Mouse (Mus musculus) heart, embryonic 13.5 days (tissue): ENCODE measurements around the gene Cpsf2. TPM values are rescaled to one million over a fixed set of nuclear protein-coding genes. Genes with fewer than 3 reads are reported as not detected.

Experiments
- ATAC-seq: fragments of 200-750 bp; cut with Nextera tagmentation; 2 replicates; pipeline ENCODE4 v1.8.0; 2017; ENCODE audit warnings: moderate TSS enrichment; ENCODE audit not compliant: insufficient number of reproducible peaks, low FRiP score, low TSS enrichment; ENCODE audit errors: extremely low read depth
- H3K27ac ChIP-seq: fragments of 300-500 bp; sonication (generic); replicated peaks from 2 replicates; pipeline ENCODE4 v1.5.1; 2015; ENCODE audit warnings: moderate library complexity, mild to moderate bottlenecking, inconsistent platforms
- H3K27me3 ChIP-seq: fragments of 300-500 bp; sonication (generic); replicated peaks from 2 replicates; pipeline ENCODE4 v1.6.1; 2015; ENCODE audit warnings: mild to moderate bottlenecking, inconsistent platforms
- H3K36me3 ChIP-seq: fragments of 300-500 bp; sonication (generic); 2 replicates; pipeline ENCODE4 v1.6.1; 2015; ENCODE audit warnings: mild to moderate bottlenecking, inconsistent platforms
- H3K4me1 ChIP-seq: fragments of 300-500 bp; sonication (generic); 2 replicates; pipeline ENCODE4 v1.6.1; 2015; ENCODE audit warnings: inconsistent platforms
- H3K4me2 ChIP-seq: fragments of 300-500 bp; sonication (generic); 2 replicates; pipeline ENCODE4 v1.6.1; 2015; ENCODE audit warnings: inconsistent platforms, mild to moderate bottlenecking, moderate library complexity
- H3K4me3 ChIP-seq: fragments of 300-500 bp; sonication (generic); 2 replicates; pipeline ENCODE4 v1.5.1; 2015; ENCODE audit warnings: moderate library complexity, mild to moderate bottlenecking, inconsistent platforms
- H3K9ac ChIP-seq: fragments of 300-500 bp; sonication (generic); 2 replicates; pipeline ENCODE4 v1.6.1; 2015; ENCODE audit warnings: inconsistent platforms, mild to moderate bottlenecking, moderate library complexity
- H3K9me3 ChIP-seq: fragments of 300-500 bp; sonication (generic); 2 replicates; pipeline ENCODE4 v1.6.1; 2016; ENCODE audit warnings: inconsistent platforms
- WGBS: fragments of 180-500 bp; shearing (Covaris S2); methylation state at CpG from one replicate; pipeline ENCODE4 v1.1.7; 2015; ENCODE audit warnings: mixed read lengths; 5-methylcytosine and 5-hydroxymethylcytosine counted together
- polyA plus RNA-seq: library from polyadenylated mRNA; unstranded; fragments of >200 nt; fragmentation: Nextera tagmentation; extraction: Ambion mirVana; gene quantifications from 2 replicates; pipeline ENCODE4 v1.2.1, GENCODE M21; 2015

The Cpsf2 gene
- polyA plus RNA-seq, 1 experiment from 2014 or later = 19.4 TPM

DNA sequence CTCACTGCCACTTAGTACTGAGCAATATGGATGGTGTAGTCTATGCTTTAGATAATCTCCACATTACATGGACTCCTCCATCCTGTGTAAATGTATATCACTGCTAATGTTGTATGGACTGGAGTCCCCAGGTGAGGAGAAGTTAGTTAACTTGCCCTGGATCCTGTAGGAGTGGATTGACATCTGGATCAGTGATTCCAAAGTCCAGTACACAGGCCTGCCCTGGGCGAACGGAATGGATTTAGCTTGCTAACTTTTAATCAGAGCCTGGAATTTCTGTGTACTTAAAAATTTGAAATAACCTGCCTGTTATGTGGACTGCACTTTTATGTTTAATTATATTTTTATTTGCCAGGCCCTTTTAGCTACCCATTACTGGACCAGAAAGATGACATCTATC is 5.8 kb downstream of the Cpsf2 start:
- 94% methylated on average over 2 of the region's 2 CpGs for WGBS
- Histone ChIP-seq H3K9ac (no peak overlapping the region), H3K9me3 (no peaks in the 10 kb centered on the region), H3K27ac (no peak overlapping the region), H3K4me3 (no peak overlapping the region), H3K36me3 (peaks cover 50% of the 10 kb centered on the region), H3K4me2 (no peak overlapping the region), H3K4me1 (peaks cover 34% of the 10 kb centered on the region), H3K27me3 (no peaks in the 10 kb centered on the region)
- no peak for ATAC-seq

GRCm38 (mm10) chr12:101982977-101983376 is 7.2 kb downstream of the Cpsf2 start:
- H3K27me3 ChIP-seq = no peaks in the 10 kb centered on the region
- WGBS = 93% methylated on average over 9 of the region's 9 CpGs
- peaks cover 21% of the 10 kb centered on the region for H3K4me1 ChIP-seq
- H3K27ac ChIP-seq = no peak overlapping the region
- H3K4me3 ChIP-seq = no peak overlapping the region
- no peak overlapping the region for H3K9ac ChIP-seq
- ATAC-seq = no peak
- H3K9me3 ChIP-seq = no peaks in the 10 kb centered on the region
- H3K4me2 ChIP-seq = no peak overlapping the region
- H3K36me3 ChIP-seq = peaks cover 63% of the 10 kb centered on the region

DNA sequence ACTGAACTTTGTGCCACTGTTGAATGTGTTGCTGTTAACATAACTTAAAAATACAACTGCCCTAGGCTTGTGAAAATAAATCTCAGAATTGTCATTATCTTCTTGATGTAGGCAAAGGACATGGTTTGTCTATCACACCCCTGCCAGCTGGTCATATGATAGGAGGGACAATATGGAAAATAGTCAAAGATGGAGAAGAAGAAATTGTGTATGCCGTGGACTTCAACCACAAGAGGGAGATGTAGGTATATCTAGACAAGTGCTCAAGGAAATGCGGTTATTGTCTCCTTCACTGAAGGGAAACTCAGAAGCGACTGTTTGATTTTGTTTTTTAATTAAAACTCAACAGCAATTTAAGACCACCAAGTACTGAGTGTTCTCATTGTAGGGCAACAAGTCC is 9.3 kb downstream of the Cpsf2 start:
- H3K27me3 ChIP-seq = no peaks in the 10 kb centered on the region
- WGBS = 66% methylated on average over 3 of the region's 3 CpGs
- ATAC-seq = no peak
- no peak overlapping the region for H3K4me3 ChIP-seq
- H3K27ac ChIP-seq = no peak overlapping the region
- H3K4me2 ChIP-seq = no peak overlapping the region
- H3K9me3 ChIP-seq = no peaks in the 10 kb centered on the region
- H3K9ac ChIP-seq = no peak overlapping the region
- peaks cover 83% of the 10 kb centered on the region for H3K36me3 ChIP-seq
- H3K4me1 ChIP-seq = peaks cover 4% of the 10 kb centered on the region

DNA sequence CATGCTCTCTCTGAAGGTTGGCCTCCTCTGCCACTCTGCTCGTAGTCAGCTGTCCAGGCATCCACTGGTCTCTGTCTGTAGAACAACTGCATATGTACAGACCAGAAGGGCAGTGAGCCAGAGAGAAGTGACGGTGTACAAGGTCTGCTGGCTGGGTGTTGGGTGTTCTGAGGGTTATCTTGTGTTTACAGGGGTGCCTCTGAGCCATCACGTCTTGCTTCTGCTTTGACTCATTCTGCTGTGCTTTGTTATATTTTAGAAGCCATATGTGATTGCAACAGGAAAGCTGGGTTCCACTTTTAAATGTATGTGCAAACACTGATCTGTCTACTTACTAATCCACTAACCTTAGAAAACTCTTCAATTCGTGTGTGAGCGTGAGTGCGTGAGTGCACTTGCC is 11.9 kb downstream of the Cpsf2 start:
- H3K4me1 ChIP-seq = peaks cover 9% of the 10 kb centered on the region; the same call in 1 of the 2 replicates
- whole genome bisulfite sequencing = 82% methylated on average over 6 of the region's 6 CpGs
- ATAC-seq = no peak
- no peaks in the 10 kb centered on the region for H3K27me3 ChIP-seq
- H3K27ac ChIP-seq = no peak overlapping the region
- H3K9ac ChIP-seq = no peak overlapping the region
- no peaks in the 10 kb centered on the region for H3K9me3 ChIP-seq
- H3K4me3 ChIP-seq = no peak overlapping the region
- no peak overlapping the region for H3K4me2 ChIP-seq
- peaks cover 95% of the 10 kb centered on the region for H3K36me3 ChIP-seq

GRCm38 (mm10) chr12:101994576-101995467 is 19.0 kb downstream of the Cpsf2 start:
- H3K4me1 ChIP-seq = peaks cover 9% of the 10 kb centered on the region; the same call in 1 of the 2 replicates
- WGBS = 89% methylated on average over 8 of the region's 8 CpGs
- no peak for ATAC-seq
- no peaks in the 10 kb centered on the region for H3K27me3 ChIP-seq
- no peak overlapping the region for H3K9ac ChIP-seq
- H3K27ac ChIP-seq = no peak overlapping the region
- H3K4me3 ChIP-seq = no peak overlapping the region
- H3K36me3 ChIP-seq = peaks cover 84% of the 10 kb centered on the region
- H3K4me2 ChIP-seq = no peak overlapping the region
- H3K9me3 ChIP-seq = no peaks in the 10 kb centered on the region

DNA sequence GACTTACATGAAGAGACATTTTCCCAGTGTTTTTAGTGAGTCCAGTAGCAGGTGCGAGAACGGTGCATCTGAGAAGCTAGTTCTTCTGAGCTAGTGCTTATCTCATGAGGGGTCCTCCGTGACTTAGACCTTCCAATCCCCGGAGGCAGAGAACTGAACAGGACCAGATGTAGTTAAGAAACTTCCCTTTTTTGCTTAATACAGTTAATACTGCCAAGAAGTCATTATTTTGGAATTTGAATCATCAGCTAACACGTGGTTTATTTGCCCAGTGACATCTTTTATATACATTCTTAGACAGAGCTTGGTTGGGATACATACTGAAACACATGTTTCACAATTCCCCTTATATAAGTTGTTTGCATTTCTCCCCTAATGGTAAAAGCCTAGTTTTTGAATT is 23.1 kb downstream of the Cpsf2 start:
- 90% methylated on average over 5 of the region's 5 CpGs for WGBS
- H3K27ac ChIP-seq = no peak overlapping the region

GRCm38 (mm10) chr12:102000785-102001184 is 25.0 kb downstream of the Cpsf2 start:
- H3K27me3 ChIP-seq = no peaks in the 10 kb centered on the region
- 88% methylated on average over 11 of the region's 11 CpGs for WGBS
- H3K27ac ChIP-seq = no peak overlapping the region
- ATAC-seq = no peak
- no peak overlapping the region for H3K4me3 ChIP-seq
- H3K9me3 ChIP-seq = no peaks in the 10 kb centered on the region
- H3K9ac ChIP-seq = no peak overlapping the region
- peaks cover 92% of the 10 kb centered on the region for H3K36me3 ChIP-seq
- no peak overlapping the region for H3K4me2 ChIP-seq
- 0 out of 2 replicates have a peak, but pooled peaks cover 6% of the 10 kb centered on the region for H3K4me1 ChIP-seq

More for the DNA sequence above, 23.1 kb downstream of the Cpsf2 start:
- no peaks in the 10 kb centered on the region for H3K9me3 ChIP-seq
- H3K4me2 ChIP-seq = no peak overlapping the region
- H3K4me3 ChIP-seq = no peak overlapping the region
- H3K9ac ChIP-seq = no peak overlapping the region
- no peaks in the 10 kb centered on the region for H3K4me1 ChIP-seq
- ATAC-seq = no peak
- H3K36me3 ChIP-seq = peaks cover 86% of the 10 kb centered on the region
- no peaks in the 10 kb centered on the region for H3K27me3 ChIP-seq

GRCm38 (mm10) chr12:102008111-102008977 is 32.6 kb downstream of the Cpsf2 start:
- Histone ChIP-seq H3K4me2 (no peak overlapping the region), H3K4me3 (no peak overlapping the region), H3K27me3 (no peaks in the 10 kb centered on the region), H3K36me3 (peaks cover 36% of the 10 kb centered on the region), H3K9me3 (no peaks in the 10 kb centered on the region), H3K4me1 (0 out of 2 replicates have a peak, but pooled peaks cover 6% of the 10 kb centered on the region), H3K27ac (no peak overlapping the region), H3K9ac (no peak overlapping the region)
- WGBS = 79% methylated on average over 16 of the region's 16 CpGs
- no peak for ATAC-seq

- peaks cover 5% of the 10 kb centered on the region; the same call in 1 of the 2 replicates for H3K4me1 ChIP-seq
- WGBS = 87% methylated on average over 6 of the region's 6 CpGs
- no peak overlapping the region for H3K4me2 ChIP-seq
- no peak overlapping the region for H3K9ac ChIP-seq
- no peak overlapping the region for H3K27ac ChIP-seq
- ATAC-seq = no peak
- H3K36me3 ChIP-seq = peaks cover 24% of the 10 kb centered on the region
- no peaks in the 10 kb centered on the region for H3K9me3 ChIP-seq
- H3K27me3 ChIP-seq = no peaks in the 10 kb centered on the region
- no peak overlapping the region for H3K4me3 ChIP-seq
Observed at GRCm38 (mm10) chr12:102009551-102009950, 33.8 kb downstream of the Cpsf2 start.

- H3K36me3 ChIP-seq = no peaks in the 10 kb centered on the region
- no peak overlapping the region for H3K9ac ChIP-seq
- H3K4me2 ChIP-seq = no peak overlapping the region
- no peaks in the 10 kb centered on the region for H3K9me3 ChIP-seq
- no peak for ATAC-seq
- 25% methylated on average over 5 of the region's 5 CpGs for WGBS
- H3K4me1 ChIP-seq = no peaks in the 10 kb centered on the region; the same call in 1 of the 2 replicates
- H3K27ac ChIP-seq = no peak overlapping the region
- no peaks in the 10 kb centered on the region for H3K27me3 ChIP-seq
- no peak overlapping the region for H3K4me3 ChIP-seq
Observed at GRCm38 (mm10) chr12:102014411-102014810, 38.6 kb downstream of the Cpsf2 start.

DNA sequence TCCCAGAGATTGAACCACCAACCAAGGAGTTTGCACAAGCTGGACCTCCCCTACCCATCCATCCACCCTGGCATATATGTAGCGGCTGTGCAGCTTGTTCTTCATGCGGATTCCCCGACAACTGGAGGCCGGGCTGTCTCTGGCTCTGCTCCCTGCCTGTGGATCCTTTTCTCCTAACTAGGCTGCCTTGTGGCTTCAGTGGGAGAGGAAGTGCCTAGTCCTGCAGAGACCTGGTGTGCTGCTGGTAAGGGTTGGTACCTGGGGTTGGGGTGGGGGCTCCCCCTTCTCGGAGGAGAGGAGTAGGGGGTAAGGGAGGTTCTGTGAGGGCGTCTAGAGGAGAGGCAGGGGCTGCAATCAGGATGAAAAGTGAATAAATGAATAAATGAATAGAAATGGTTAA is 39.3 kb downstream of the Cpsf2 start:
- Histone ChIP-seq H3K4me3 (no peak overlapping the region), H3K36me3 (no peaks in the 10 kb centered on the region), H3K4me1 (no peaks in the 10 kb centered on the region; the same call in 1 of the 2 replicates), H3K4me2 (no peak overlapping the region), H3K27me3 (no peaks in the 10 kb centered on the region), H3K27ac (no peak overlapping the region), H3K9me3 (no peaks in the 10 kb centered on the region), H3K9ac (no peak overlapping the region)
- no peak for ATAC-seq
- 87% methylated on average over 6 of the region's 6 CpGs for WGBS
